Mouse (Mus musculus) v-Abl transformed pro-B cells (cell line): ENCODE results near the gene Lancl3.
"Not testable (repeated sequence)": the region's sequence is repeated elsewhere in the genome, so short reads cannot be mapped to it uniquely, and the experiment has no call there.

Experiments
- in situ Hi-C, 2 experiments: fragments of 400-800 bp; cut with MboI; formaldehyde crosslinking; loops; one replicate each; pipeline ENCODE4 v1.15.1; 2025; ENCODE audit not compliant: unreplicated experiment in 2 of 2

Gene Lancl3

GRCm38 (mm10) chrX:9254901-9255300, 55.2 kb downstream of the Lancl3 start:
- in situ Hi-C loops: loop anchor here in 1 of 2 experiments (25.0 kb wide), 1 partner anchor 407 kb away; the partner anchor contains the start of gene Dynlt3

GRCm38 (mm10) chrX:9256766-9257165, 57.1 kb downstream of the Lancl3 start, which contains the start of gene Gm14862:
Gene Gm14862, minus strand, starts transcription at chrX:9256899.
- in situ Hi-C loops: loop anchor here in 1 of 2 experiments (25.0 kb wide), 1 partner anchor 406 kb away; the partner anchor contains the start of gene Dynlt3

DNA sequence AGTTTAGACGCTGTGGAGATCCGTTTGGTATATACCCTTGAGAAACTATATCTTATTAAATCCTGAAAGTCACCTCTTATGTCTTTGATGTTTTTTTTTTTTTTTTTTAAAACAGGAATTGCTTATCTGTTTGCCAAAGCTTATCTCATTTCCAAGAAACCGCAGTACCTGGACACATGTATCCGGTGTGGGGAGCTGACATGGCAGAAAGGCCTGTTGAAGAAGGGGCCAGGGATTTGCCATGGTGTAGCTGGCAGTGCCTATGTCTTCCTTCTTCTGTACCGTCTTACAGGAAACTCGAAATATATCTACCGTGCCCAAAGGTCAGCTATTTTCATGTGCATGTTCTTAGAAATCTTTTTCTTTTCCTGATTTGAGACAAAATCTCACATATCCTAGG, 58.1 kb downstream of the Lancl3 start:
- in situ Hi-C loops: loop anchor here in 1 of 2 experiments (25.0 kb wide), 1 partner anchor 404 kb away; the partner anchor contains the start of gene Dynlt3

DNA sequence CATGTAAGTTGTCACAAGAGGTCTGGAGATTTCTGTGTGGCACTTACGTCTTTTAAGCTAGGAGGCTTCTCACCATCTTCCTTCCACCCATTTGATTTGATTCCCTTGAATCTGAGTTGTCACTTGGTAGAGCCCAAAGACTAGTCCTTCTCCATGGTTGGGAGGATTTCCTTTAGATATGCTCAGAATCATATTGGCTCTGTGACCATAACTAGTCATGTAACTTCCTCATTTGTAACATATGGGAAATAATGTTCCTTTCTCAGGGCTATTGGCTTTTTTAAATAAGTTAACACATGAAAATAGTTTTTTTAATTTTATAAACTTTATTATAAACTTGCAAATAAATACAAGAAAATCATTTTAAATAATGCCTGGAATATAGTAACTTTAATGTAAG, 59.6 kb downstream of the Lancl3 start:
- in situ Hi-C loops: loop anchor here in 1 of 2 experiments (25.0 kb wide), 1 partner anchor 403 kb away; the partner anchor contains the start of gene Dynlt3

DNA sequence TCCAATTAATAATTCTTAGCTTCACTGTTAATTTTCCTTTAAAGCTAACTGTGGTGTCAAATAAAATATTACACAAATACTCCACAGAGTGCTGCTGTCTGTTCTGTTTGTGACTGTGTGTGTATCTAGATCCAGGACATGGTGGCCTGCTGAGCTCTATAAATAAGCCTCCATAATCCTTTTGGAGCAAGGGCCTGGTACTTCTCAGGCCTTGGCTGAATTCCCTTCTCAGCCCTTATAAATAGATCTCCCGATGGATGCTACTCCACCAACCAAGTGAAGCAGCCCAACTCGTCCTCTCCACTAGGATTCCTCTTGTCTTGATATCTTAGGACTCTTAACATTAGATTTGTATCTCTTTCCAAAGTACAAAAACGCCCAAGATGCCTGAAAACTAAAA, 71.4 kb downstream of the Lancl3 start:
- in situ Hi-C loops: loop anchor here in 1 of 2 experiments (10.0 to 25.0 kb wide), 2 partner anchors 184 to 391 kb away; partner anchors contain the start of gene Dynlt3

DNA sequence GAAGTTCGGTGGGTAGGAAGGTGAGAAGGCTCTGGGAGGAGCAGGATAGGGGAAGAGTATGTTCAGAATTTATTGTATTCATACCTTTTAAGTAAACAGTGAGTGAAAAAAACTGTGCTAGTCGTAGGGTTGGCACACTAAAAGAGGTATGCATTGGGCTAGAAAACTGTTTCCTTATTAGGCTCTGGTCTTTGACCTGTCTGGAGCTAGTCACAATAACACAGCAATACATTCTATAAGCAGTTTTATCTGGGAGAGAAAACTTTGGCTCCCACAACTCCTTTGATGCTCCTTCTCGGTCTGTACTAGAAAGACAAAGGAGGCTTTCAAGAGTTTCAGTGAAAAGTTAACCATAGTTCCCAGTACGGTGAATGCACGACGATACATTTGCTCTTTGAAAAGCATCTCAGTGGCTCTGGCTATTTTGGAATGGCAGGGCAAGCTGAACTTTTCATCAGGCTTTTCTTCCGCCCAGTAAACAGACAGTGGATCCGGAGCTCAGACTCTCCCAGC, 72.3 kb downstream of the Lancl3 start:
- in situ Hi-C loops: loop anchor here in 1 of 2 experiments (10.0 to 25.0 kb wide), 2 partner anchors 183 to 390 kb away; partner anchors contain the start of gene Dynlt3

GRCm38 (mm10) chrX:9272460-9273361, 73.0 kb downstream of the Lancl3 start, which contains the start of gene Xk:
Gene Xk, plus strand, starts transcription at chrX:9272756.
- in situ Hi-C loops: loop anchor here in 1 of 2 experiments (10.0 to 25.0 kb wide), 2 partner anchors 182 to 390 kb away; partner anchors contain the start of gene Dynlt3

- in situ Hi-C loops: loop anchor here in 1 of 2 experiments (10.0 to 25.0 kb wide), 2 partner anchors 181 to 389 kb away; partner anchors contain the start of gene Dynlt3
Measured at GRCm38 (mm10) chrX:9273377-9274002, 73.8 kb downstream of the Lancl3 start.

GRCm38 (mm10) chrX:9274321-9274720, 74.6 kb downstream of the Lancl3 start:
- in situ Hi-C loops: loop anchor here in 1 of 2 experiments (10.0 to 25.0 kb wide), 2 partner anchors 180 to 388 kb away; partner anchors contain the start of gene Dynlt3

DNA sequence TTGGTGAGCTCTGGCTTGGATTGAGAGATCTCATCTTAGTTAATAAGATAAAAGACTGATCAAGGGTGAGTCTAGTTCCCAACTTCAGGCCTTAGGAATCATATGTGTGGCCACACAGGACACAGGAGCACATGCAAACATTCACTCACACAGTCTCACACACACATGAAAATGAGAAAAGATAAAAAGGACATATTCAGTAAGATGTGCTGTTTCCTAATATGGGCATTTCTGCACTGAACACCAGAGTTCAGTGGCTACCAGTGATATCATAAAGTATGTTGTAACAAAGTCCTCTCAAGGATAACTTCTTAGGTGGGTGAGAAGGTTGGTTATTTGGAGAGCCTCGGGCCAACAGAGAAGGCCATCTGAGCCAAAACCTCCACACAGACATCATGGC, 83.8 kb downstream of the Lancl3 start, which contains the start of gene H2al1m:
H2al1m (plus strand) TSS at position 301 of the 400 bp plus-strand sequence.
- in situ Hi-C loops: not testable (repeated sequence)

DNA sequence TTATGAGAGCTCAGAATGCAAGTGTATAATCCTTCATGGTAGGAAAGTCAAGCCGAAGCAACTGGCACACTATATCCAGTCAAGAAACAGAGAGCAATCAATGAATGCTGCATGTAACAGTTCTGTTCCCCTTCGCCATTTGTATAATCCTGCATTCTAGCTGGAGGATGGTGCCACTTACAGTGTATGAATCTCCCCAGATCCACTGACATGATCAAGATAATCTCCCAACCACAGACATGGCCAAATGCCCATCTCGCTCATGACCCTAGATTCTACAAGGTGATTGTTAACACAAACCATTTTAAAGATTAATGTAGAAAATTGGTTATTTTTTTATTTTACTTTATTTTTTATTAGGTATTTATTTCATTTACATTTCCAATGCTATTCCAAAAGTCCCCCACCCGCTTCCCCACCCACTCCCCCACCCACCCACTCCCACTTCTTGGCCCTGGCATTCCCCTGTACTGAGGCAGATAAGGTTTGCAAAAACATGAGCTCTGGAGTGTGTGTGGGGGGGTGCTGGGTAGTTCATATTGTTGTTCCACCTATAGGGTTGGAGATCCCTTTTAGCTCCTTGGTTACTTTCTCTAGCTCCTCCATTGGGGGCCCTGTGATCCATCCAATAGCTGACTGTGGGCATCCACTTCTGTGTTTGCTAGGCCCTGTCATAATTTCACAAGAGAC, 93.6 kb downstream of the Lancl3 start:
- in situ Hi-C loops: not testable (repeated sequence)

GRCm38 (mm10) chrX:9298413-9298864, 98.7 kb downstream of the Lancl3 start:
- in situ Hi-C loops: no loop called here

DNA sequence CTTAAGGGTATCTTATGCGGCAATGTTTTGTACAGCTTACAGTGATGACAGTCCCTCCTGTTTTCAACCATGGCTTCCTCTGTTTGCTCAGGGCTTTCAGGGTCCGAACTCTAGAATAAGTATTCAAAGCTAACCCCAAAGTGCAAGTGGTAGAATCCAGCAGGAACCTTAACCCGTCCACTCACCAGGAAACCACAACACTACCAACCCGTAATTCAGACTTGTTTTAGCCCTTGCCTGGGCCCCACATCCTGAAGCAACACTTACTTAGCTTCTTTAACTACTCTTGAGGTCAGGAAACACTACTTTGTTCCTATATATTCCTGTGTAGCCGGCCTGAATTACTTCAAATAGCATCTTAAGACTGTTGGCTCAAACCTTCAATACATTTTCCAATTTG, 103.1 kb downstream of the Lancl3 start:
- in situ Hi-C loops: loop anchor here in 1 of 2 experiments (25.0 kb wide), 1 partner anchor 360 kb away; the partner anchor contains the start of gene Dynlt3

DNA sequence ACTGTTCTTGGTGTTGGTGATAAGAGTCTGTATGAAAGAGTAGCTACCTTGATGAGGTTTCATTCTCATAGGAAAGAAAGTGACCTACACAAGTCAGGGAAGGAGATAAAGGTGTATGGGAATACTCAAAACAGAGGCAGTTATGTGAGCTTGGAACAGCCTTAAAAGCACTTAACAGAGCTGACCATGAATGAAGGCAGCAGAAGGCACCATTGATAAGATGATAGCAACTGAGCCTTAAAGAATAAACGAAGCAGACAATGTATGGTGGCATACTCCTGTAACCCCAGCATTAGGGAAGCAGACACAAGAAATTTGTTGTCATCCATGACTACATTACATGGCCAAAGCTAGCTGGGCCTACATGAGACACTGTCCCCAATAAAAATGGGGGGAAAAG, 103.8 kb downstream of the Lancl3 start:
- in situ Hi-C loops: loop anchor here in 1 of 2 experiments (25.0 kb wide), 1 partner anchor 359 kb away; the partner anchor contains the start of gene Dynlt3

- in situ Hi-C loops: loop anchor here in 1 of 2 experiments (25.0 kb wide), 1 partner anchor 346 kb away; the partner anchor contains the start of gene Dynlt3
Measured at GRCm38 (mm10) chrX:9316457-9316856, 116.8 kb downstream of the Lancl3 start.
